Mouse (Mus musculus) midbrain, embryonic 10.5 days (tissue): ENCODE data around the gene Zmynd8. TPM values are rescaled to one million over a fixed set of nuclear protein-coding genes. Genes with fewer than 3 reads are reported as not detected.

ENCODE experiments used
- DNase-seq: peaks from one replicate; pipeline ENCODE4 v3.0.0-alpha.2; 2017; ENCODE audit warnings: low spot score
- H3K27ac ChIP-seq: fragments of 300-500 bp; sonication (generic); replicated peaks from 2 replicates; pipeline ENCODE4 v1.5.1; 2016; ENCODE audit warnings: mild to moderate bottlenecking
- H3K27me3 ChIP-seq: fragments of 300-500 bp; sonication (generic); 2 replicates; pipeline ENCODE4 v1.6.1; 2016; ENCODE audit warnings: low read depth, mild to moderate bottlenecking; ENCODE audit not compliant: poor library complexity, severe bottlenecking
- H3K36me3 ChIP-seq: fragments of 300-500 bp; sonication (generic); 2 replicates; pipeline ENCODE4 v1.6.1; 2016; ENCODE audit warnings: mild to moderate bottlenecking, moderate library complexity
- H3K4me1 ChIP-seq: fragments of 300-500 bp; sonication (generic); 2 replicates; pipeline ENCODE4 v1.6.1; 2016
- H3K4me3 ChIP-seq: fragments of 300-500 bp; sonication (generic); 2 replicates; pipeline ENCODE4 v1.5.1; 2016; ENCODE audit warnings: mild to moderate bottlenecking, moderate library complexity
- H3K9me3 ChIP-seq: fragments of 300-500 bp; sonication (generic); replicated peaks from 2 replicates; pipeline ENCODE4 v1.6.1; 2016; ENCODE audit warnings: mild to moderate bottlenecking
- WGBS: fragments of 180-500 bp; shearing (Covaris S2); methylation state at CpG from one replicate; pipeline ENCODE4 v1.1.7; 2016; 5-methylcytosine and 5-hydroxymethylcytosine counted together
- polyA plus RNA-seq: library from polyadenylated mRNA; unstranded; fragments of >200 nt; fragmentation: Nextera tagmentation; extraction: Ambion mirVana; gene quantifications from 2 replicates; pipeline ENCODE4 v1.2.1, GENCODE M21; 2016

Gene Zmynd8
- polyA plus RNA-seq, 1 experiment from 2014 or later: 61.4 TPM

GRCm38 (mm10) chr2:165860447-165860846 is 38.4 kb downstream of the Zmynd8 start:
- Histone ChIP-seq H3K9me3 (no peaks in the 10 kb centered on the region), H3K27ac (peak overlapping the region; percentile 52; the same call in 1 of the 2 replicates), H3K27me3 (no peaks in the 10 kb centered on the region), H3K4me3 (no peak overlapping the region), H3K4me1 (peaks cover 87% of the 10 kb centered on the region), H3K36me3 (peaks cover 49% of the 10 kb centered on the region)
- 96% methylated on average over 6 of the region's 6 CpGs for WGBS
- no peak for DNase-seq

GRCm38 (mm10) chr2:165858453-165859384 is 40.1 kb downstream of the Zmynd8 start:
- 17% methylated on average over 12 of the region's 12 CpGs for WGBS
- Histone ChIP-seq H3K36me3 (peaks cover 43% of the 10 kb centered on the region), H3K27ac (peak overlapping the region; percentile 89), H3K4me3 (peak overlapping the region; percentile 39; the same call in 1 of the 2 replicates), H3K4me1 (peaks cover 91% of the 10 kb centered on the region), H3K9me3 (no peaks in the 10 kb centered on the region), H3K27me3 (no peaks in the 10 kb centered on the region)
- peak; percentile 50 for DNase-seq

GRCm38 (mm10) chr2:165857841-165858426 is 40.9 kb downstream of the Zmynd8 start:
- H3K4me3 ChIP-seq: peak overlapping the region; percentile 39

GRCm38 (mm10) chr2:165857395-165857831 is 41.4 kb downstream of the Zmynd8 start:
- 12% methylated on average over 4 of the region's 4 CpGs for WGBS
- peak; percentile 33 for DNase-seq
- Histone ChIP-seq H3K9me3 (no peaks in the 10 kb centered on the region), H3K4me1 (peaks cover 89% of the 10 kb centered on the region), H3K27ac (peak overlapping the region; percentile 89), H3K27me3 (no peaks in the 10 kb centered on the region), H3K4me3 (peak overlapping the region; percentile 39), H3K36me3 (peaks cover 46% of the 10 kb centered on the region)

More at GRCm38 (mm10) chr2:165857841-165858426, 40.9 kb downstream of the Zmynd8 start:
- peaks cover 91% of the 10 kb centered on the region for H3K4me1 ChIP-seq
- 5% methylated on average over 22 of the region's 22 CpGs for WGBS
- no peaks in the 10 kb centered on the region for H3K27me3 ChIP-seq
- no peaks in the 10 kb centered on the region for H3K9me3 ChIP-seq
- peak; percentile 61 for DNase-seq
- peak overlapping the region; percentile 89 for H3K27ac ChIP-seq
- peaks cover 43% of the 10 kb centered on the region for H3K36me3 ChIP-seq

GRCm38 (mm10) chr2:165856611-165857200 is 42.1 kb downstream of the Zmynd8 start:
- no peak for DNase-seq
- Histone ChIP-seq H3K9me3 (no peaks in the 10 kb centered on the region), H3K27ac (peak overlapping the region; percentile 89), H3K4me3 (no peak overlapping the region), H3K27me3 (no peaks in the 10 kb centered on the region), H3K36me3 (peaks cover 46% of the 10 kb centered on the region), H3K4me1 (peaks cover 82% of the 10 kb centered on the region)
- 80% methylated on average over 7 of the region's 7 CpGs for WGBS

GRCm38 (mm10) chr2:165855641-165856301 is 43.0 kb downstream of the Zmynd8 start:
- Histone ChIP-seq H3K4me3 (no peak overlapping the region), H3K36me3 (peaks cover 46% of the 10 kb centered on the region), H3K4me1 (peaks cover 75% of the 10 kb centered on the region), H3K27ac (peak overlapping the region; percentile 4; the same call in 1 of the 2 replicates), H3K27me3 (no peaks in the 10 kb centered on the region), H3K9me3 (no peaks in the 10 kb centered on the region)
- no peak for DNase-seq
- 89% methylated on average over 6 of the region's 6 CpGs for WGBS

- H3K9me3 ChIP-seq: no peaks in the 10 kb centered on the region
- peaks cover 51% of the 10 kb centered on the region for H3K36me3 ChIP-seq
- H3K27me3 ChIP-seq: no peaks in the 10 kb centered on the region
- WGBS: 58% methylated on average over 16 of the region's 16 CpGs
- H3K4me1 ChIP-seq: peaks cover 69% of the 10 kb centered on the region
- no peak overlapping the region for H3K4me3 ChIP-seq
- H3K27ac ChIP-seq: peak overlapping the region; percentile 50; the same call in 1 of the 2 replicates
- DNase-seq: no peak
These were observed 44.4 kb downstream of the Zmynd8 start for GRCm38 (mm10) chr2:165854207-165854968.

GRCm38 (mm10) chr2:165852896-165853633 is 45.8 kb downstream of the Zmynd8 start:
- Histone ChIP-seq H3K27ac (no peak overlapping the region), H3K36me3 (peaks cover 64% of the 10 kb centered on the region), H3K9me3 (no peaks in the 10 kb centered on the region), H3K4me1 (peaks cover 60% of the 10 kb centered on the region), H3K27me3 (no peaks in the 10 kb centered on the region), H3K4me3 (no peak overlapping the region)
- no peak for DNase-seq
- 88% methylated on average over 9 of the region's 9 CpGs for WGBS

- H3K27me3 ChIP-seq: no peaks in the 10 kb centered on the region
- peaks cover 71% of the 10 kb centered on the region for H3K36me3 ChIP-seq
- no peak overlapping the region for H3K27ac ChIP-seq
- 90% methylated on average over 11 of the region's 11 CpGs for WGBS
- no peak overlapping the region for H3K4me3 ChIP-seq
- peaks cover 54% of the 10 kb centered on the region for H3K4me1 ChIP-seq
- no peaks in the 10 kb centered on the region for H3K9me3 ChIP-seq
- no peak for DNase-seq
These were observed 46.4 kb downstream of the Zmynd8 start for GRCm38 (mm10) chr2:165852453-165852852.

- H3K27me3 ChIP-seq: no peaks in the 10 kb centered on the region
- H3K36me3 ChIP-seq: peaks cover 76% of the 10 kb centered on the region
- WGBS: 95% methylated on average over 13 of the region's 13 CpGs
- no peak overlapping the region for H3K4me3 ChIP-seq
- H3K9me3 ChIP-seq: no peaks in the 10 kb centered on the region
- no peak overlapping the region for H3K27ac ChIP-seq
- H3K4me1 ChIP-seq: peaks cover 48% of the 10 kb centered on the region
- no peak for DNase-seq
These were observed 46.9 kb downstream of the Zmynd8 start for GRCm38 (mm10) chr2:165851811-165852415.

- Histone ChIP-seq H3K4me1 (peaks cover 37% of the 10 kb centered on the region), H3K9me3 (no peaks in the 10 kb centered on the region), H3K27ac (no peak overlapping the region), H3K4me3 (no peak overlapping the region), H3K27me3 (no peaks in the 10 kb centered on the region), H3K36me3 (peaks cover 87% of the 10 kb centered on the region)
- 92% methylated on average over 6 of the region's 6 CpGs for WGBS
- no peak for DNase-seq
These were observed 48.0 kb downstream of the Zmynd8 start for GRCm38 (mm10) chr2:165850826-165851225.
